Mouse (Mus musculus): ENCODE data around the gene Plekha7.

- no peak for TF ChIP-seq POLR2A (IDR thresholded peaks at IDR 0.05; ENCODE audit: control insufficient read depth, extremely low read depth, insufficient read depth, low read length, poor library complexity)
- no peak for TF ChIP-seq CTCF (IDR thresholded peaks at IDR 0.05; ENCODE audit: borderline replicate concordance, control insufficient read depth, extremely low read depth, insufficient read depth, low read length, poor library complexity)
Measured at GRCm38 (mm10) chr7:116164232-116164631, 143.9 kb downstream of the Plekha7 start.

Data from thymus, adult 2 months (tissue).